Mouse (Mus musculus): Measurements from ENCODE around the gene Zfp69. TPM values are rescaled to one million over a fixed set of nuclear protein-coding genes. Genes with fewer than 3 reads are reported as not detected.

Gene Zfp69
- polyA plus RNA-seq (2015; fragmentation: Nextera tagmentation; extraction: Ambion mirVana), result 7.9 and 8.5 TPM in 2 replicates

DNA sequence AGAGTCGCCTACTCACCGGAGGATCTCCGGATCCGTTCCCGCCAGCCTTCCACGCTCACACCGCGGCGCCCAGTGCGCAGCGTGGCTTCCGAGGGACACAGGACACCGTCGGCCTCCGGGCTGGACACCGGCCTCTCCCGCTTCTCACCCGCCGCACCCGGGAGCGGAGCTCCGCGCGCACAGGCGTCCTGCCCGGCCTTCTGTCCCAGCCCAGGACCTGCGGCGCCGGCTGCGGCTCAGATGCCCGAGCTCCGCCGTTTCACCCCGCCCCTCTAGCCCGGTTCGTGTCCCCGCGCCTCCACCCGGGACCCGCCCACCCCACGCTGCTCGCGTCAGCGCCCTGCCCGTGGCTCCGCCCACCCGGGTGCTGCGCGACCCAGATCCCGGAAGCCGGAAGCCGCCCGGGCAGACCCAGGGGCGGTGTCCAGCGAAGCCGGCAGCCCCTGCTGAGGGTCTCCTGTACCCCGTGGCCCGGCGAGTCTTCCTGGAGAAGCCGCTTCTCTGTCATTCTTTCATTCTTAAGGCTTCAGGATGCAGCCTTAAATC, at the start of gene Zfp69:
Gene Zfp69, minus strand, starts transcription at position 272 of the 546 bp plus-strand sequence.
- H3K9me3 ChIP-seq, result no peaks in the 10 kb centered on the region
- peak within 1 kb of the TSS; percentile 84 for H3K27ac ChIP-seq
- 1% methylated on average over 60 of the region's 60 CpGs for WGBS
- H3K4me1 ChIP-seq, result peaks cover 13% of the 10 kb centered on the region
- ATAC-seq (replicated peaks), result peak; percentile 98
- peak within 1 kb of the TSS; percentile 62 for H3K9ac ChIP-seq
- no peaks in the 10 kb centered on the region for H3K27me3 ChIP-seq (replicated peaks)
- no peaks in the 10 kb centered on the region for H3K36me3 ChIP-seq (replicated peaks)
- H3K4me2 ChIP-seq, result peak within 1 kb of the TSS; percentile 76
- peak within 1 kb of the TSS; percentile 69 for H3K4me3 ChIP-seq

DNA sequence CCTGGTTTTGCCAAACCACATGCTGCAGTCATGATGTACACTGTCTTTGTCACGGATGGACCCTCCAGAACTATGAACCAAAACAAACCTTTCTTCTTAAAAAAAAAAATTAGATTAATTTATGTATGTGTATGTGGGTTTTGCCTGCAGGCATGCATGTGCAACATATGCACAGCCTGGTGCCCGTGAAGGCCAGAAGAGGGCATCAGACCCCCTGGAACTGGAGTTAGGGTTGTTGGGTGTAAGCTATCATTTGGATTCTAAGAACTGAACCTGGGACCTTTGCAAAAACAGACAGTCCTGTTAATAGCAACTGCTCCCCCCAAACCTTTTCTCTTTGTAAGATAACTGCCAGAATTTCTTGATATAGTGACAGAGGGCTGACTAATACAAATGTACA, 49.5 kb upstream of the Zfp69 start:
- Histone ChIP-seq H3K9ac (no peak overlapping the region), H3K27ac (no peak overlapping the region), H3K4me1 (peaks cover 32% of the 10 kb centered on the region), H3K9me3 (no peaks in the 10 kb centered on the region), H3K4me2 (no peak overlapping the region), H3K27me3 (replicated peaks) (no peaks in the 10 kb centered on the region), H3K36me3 (replicated peaks) (no peaks in the 10 kb centered on the region), H3K4me3 (no peak overlapping the region)
- ATAC-seq (replicated peaks), result no peak
- 85% methylated on average over 2 of the region's 2 CpGs for WGBS

DNA sequence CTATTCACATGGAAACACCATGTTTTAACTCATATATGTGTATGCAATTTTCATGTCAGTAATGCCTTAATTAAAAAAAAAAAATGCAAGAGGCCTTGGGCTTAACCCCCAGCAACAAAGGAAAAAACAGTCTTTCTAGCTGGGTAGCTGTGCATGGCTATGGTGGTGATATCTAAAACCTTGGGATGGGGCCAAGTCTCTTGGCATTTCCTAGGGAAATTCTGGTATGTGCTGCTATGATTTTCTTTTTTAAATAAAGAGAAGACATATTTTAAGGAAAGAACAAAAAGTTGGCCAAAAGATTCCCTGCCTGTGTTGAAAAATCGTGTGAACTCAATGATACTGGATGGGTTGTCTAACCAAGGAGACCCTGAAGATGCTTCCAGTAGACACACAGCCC, 44.4 kb upstream of the Zfp69 start:
- Histone ChIP-seq H3K36me3 (replicated peaks) (no peaks in the 10 kb centered on the region), H3K9ac (no peak overlapping the region), H3K27me3 (replicated peaks) (no peaks in the 10 kb centered on the region), H3K27ac (no peak overlapping the region), H3K4me2 (no peak overlapping the region), H3K9me3 (no peaks in the 10 kb centered on the region), H3K4me1 (peaks cover 3% of the 10 kb centered on the region; the same call in 1 of the 2 replicates), H3K4me3 (no peak overlapping the region)
- no peak for ATAC-seq (replicated peaks)
- 90% methylated on average over 1 of the region's 1 CpGs for WGBS

DNA sequence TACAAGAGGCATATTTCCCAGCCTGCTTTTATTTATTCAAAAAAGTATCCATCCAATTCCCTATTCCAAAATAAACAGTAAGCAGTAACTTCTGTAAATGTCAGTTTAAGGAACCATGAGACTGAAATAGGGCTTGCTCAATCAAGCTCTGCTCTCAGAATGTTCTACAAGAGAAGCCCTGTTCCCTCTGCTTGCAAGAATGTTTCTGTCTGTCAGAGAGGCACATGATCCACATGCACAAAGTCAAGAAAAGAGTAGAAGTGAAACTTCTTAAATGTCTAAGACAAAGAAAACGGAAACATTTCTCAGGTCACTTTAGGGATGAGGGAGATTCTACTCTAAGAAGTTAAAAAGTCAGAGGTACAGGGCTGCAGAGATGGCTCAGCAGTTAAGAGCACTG, 41.5 kb upstream of the Zfp69 start:
- WGBS, result 77% methylated on average over 1 of the region's 1 CpGs
- no peak for ATAC-seq (replicated peaks)
- Histone ChIP-seq H3K4me1 (peaks cover 3% of the 10 kb centered on the region; the same call in 1 of the 2 replicates), H3K9ac (no peak overlapping the region), H3K9me3 (no peaks in the 10 kb centered on the region), H3K4me3 (no peak overlapping the region), H3K4me2 (no peak overlapping the region), H3K27ac (no peak overlapping the region), H3K36me3 (replicated peaks) (no peaks in the 10 kb centered on the region), H3K27me3 (replicated peaks) (no peaks in the 10 kb centered on the region)

DNA sequence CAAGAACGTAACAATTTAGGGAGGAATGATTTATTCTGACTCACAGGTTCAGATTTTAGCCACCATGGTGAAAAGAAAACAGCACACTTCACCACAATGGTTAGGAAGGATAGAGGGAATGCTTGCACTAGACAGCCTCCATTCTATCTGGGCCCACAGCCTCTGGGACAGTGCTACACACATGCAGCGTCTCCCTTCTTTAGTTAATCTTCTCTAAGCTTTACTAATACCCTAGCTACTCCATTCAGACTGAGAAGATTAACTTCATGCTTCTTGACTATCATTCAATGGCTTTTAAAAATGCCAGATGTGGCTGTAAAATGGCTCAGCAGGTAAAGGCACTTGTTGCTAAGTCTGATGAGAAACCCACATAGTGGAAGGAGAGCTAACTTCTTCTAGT, 40.8 kb upstream of the Zfp69 start:
- Histone ChIP-seq H3K4me3 (no peak overlapping the region), H3K36me3 (replicated peaks) (no peaks in the 10 kb centered on the region)

DNA sequence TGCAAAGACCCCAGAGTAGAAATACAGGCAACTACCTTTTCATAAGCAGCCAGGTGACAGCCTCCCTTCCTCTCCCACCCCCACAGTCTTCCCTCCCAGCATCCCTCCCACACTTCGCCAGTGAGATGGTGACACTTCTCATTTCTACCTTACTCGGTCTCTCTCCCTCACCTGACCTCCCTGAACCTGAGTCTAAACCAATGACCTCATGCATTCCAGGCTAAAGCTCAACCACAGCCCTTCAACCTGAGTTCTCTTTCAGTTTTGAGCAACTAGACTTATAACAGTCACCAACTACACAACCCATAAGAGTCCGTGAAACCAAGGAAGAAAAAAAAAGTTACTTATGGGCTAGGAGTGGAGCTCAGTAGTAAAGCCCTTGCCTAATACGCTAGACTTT, 35.8 kb upstream of the Zfp69 start:
- Histone ChIP-seq H3K4me3 (no peak overlapping the region), H3K9me3 (no peaks in the 10 kb centered on the region), H3K4me1 (peaks cover 1% of the 10 kb centered on the region; the same call in 1 of the 2 replicates), H3K9ac (no peak overlapping the region), H3K4me2 (no peak overlapping the region), H3K27ac (no peak overlapping the region), H3K36me3 (replicated peaks) (no peaks in the 10 kb centered on the region; the same call in 1 of the 2 replicates), H3K27me3 (replicated peaks) (no peaks in the 10 kb centered on the region)
- 83% methylated on average over 4 of the region's 4 CpGs for WGBS
- ATAC-seq (replicated peaks), result no peak

More for the DNA sequence above, 40.8 kb upstream of the Zfp69 start:
- Histone ChIP-seq H3K4me1 (peaks cover 3% of the 10 kb centered on the region; the same call in 1 of the 2 replicates), H3K9ac (no peak overlapping the region), H3K27ac (no peak overlapping the region), H3K9me3 (no peaks in the 10 kb centered on the region), H3K27me3 (replicated peaks) (no peaks in the 10 kb centered on the region), H3K4me2 (no peak overlapping the region)
- WGBS, result 27% methylated on average over 2 of the region's 2 CpGs
- no peak for ATAC-seq (replicated peaks)

DNA sequence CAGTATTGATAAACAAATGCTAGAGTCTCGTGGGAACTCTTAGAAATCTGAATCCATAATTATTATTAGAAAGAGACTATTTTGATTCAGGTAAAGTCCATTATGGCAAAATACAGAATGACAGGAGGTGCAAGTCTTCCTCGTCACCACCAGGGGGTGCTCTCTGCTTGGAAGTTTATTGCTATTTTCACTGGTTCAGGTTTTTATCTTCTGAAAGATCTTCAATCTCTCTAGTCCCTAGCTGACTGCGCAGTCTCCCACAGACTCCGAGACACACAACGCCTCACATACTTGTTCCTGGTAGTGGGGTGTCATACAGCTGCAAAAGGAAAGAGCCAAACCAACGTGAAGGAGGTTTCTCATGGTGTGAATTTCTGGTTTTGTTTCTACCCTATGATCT, 34.9 kb upstream of the Zfp69 start:
- H3K4me2 ChIP-seq, result no peak overlapping the region
- no peaks in the 10 kb centered on the region for H3K4me1 ChIP-seq
- 22% methylated on average over 6 of the region's 6 CpGs for WGBS
- no peak overlapping the region for H3K9ac ChIP-seq
- H3K9me3 ChIP-seq, result no peaks in the 10 kb centered on the region
- no peak overlapping the region for H3K4me3 ChIP-seq
- H3K27me3 ChIP-seq (replicated peaks), result no peaks in the 10 kb centered on the region
- peak; percentile 86; the same call in 1 of the 2 replicates for ATAC-seq (replicated peaks)
- H3K27ac ChIP-seq, result no peak overlapping the region
- H3K36me3 ChIP-seq (replicated peaks), result no peaks in the 10 kb centered on the region; the same call in 1 of the 2 replicates

DNA sequence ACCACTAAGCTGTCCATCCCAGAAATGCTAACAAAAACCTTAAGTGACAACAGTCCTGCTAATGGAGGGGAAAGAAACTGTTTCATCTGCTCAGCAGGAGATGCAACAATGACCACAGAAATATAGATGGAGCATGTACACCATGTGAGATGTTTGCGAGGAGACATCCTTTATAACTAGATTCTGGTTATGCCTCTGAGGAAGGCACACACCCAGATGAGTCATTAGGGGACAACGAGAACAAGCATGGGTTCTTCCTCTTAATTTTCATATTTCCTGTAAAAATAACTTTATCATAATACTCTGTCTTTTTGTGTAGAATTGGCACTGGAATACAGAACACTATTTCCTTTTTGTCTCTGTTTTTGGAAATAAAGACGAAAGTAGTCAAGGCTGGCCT, 26.7 kb upstream of the Zfp69 start:
- 93% methylated on average over 3 of the region's 3 CpGs for WGBS
- Histone ChIP-seq H3K36me3 (replicated peaks) (peaks cover 15% of the 10 kb centered on the region), H3K4me2 (no peak overlapping the region)

DNA sequence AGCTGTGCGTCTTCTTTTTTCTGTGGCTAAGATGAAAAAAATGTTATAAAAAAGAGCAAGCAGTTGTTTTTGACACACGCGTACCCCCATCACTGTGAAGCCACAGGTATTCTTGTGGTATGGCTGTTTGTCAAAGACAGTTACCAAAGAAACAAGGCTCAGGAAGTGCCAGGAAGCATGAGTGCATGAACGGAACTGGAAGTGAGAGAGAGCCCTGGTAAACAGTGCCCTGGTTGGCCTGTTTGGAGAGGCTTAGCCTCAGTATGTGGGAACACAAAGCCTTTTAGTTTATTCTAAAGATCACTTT, 23.9 kb upstream of the Zfp69 start:
- H3K27ac ChIP-seq, result no peak overlapping the region
- peaks cover 38% of the 10 kb centered on the region for H3K36me3 ChIP-seq (replicated peaks)
- no peak for ATAC-seq (replicated peaks)
- 89% methylated on average over 4 of the region's 4 CpGs for WGBS
- H3K9ac ChIP-seq, result no peak overlapping the region
- no peaks in the 10 kb centered on the region for H3K9me3 ChIP-seq
- no peaks in the 10 kb centered on the region for H3K27me3 ChIP-seq (replicated peaks)
- no peak overlapping the region for H3K4me3 ChIP-seq
- H3K4me1 ChIP-seq, result no peaks in the 10 kb centered on the region
- no peak overlapping the region for H3K4me2 ChIP-seq

More for the DNA sequence above, 26.7 kb upstream of the Zfp69 start:
- no peak for ATAC-seq (replicated peaks)
- Histone ChIP-seq H3K27ac (no peak overlapping the region), H3K27me3 (replicated peaks) (no peaks in the 10 kb centered on the region), H3K4me3 (no peak overlapping the region), H3K9ac (no peak overlapping the region), H3K9me3 (no peaks in the 10 kb centered on the region), H3K4me1 (no peaks in the 10 kb centered on the region)

DNA sequence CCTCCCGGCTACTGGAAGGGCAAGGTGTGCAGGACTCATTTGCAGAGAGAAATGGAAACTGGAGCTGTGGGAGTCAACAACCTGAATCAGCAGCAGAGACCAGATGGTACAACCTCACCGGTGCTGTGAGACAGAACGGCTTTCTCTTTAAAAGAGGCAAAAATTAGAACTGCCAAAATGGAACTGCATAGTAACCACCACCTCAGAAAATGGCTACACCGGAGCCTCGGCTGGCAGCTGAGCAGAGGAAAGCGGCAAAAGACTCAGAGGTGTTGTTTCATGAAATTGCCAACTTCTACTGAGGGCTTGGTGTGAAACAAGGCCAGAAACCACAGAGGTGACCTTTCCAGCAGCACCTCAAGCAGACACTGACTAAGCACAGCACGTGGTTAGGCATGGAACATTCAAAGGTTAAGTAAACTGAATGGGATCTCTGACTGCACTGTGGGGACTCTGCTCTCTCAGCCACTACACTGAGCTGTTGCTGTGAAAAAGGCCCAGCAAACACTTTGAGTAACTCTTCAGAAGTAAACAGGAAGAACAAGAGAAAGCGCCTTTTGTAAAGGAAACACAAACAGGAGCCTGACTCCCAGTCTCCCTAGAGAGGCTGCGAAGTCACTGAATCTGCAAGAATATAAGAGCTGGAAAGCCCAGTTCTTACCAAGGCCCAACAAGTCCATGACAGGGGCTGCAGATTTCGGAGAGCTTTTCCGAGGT, 23.4 kb upstream of the Zfp69 start:
- Histone ChIP-seq H3K36me3 (replicated peaks) (peaks cover 36% of the 10 kb centered on the region; the same call in 1 of the 2 replicates), H3K27ac (no peak overlapping the region), H3K4me3 (no peak overlapping the region), H3K4me2 (no peak overlapping the region), H3K9me3 (no peaks in the 10 kb centered on the region), H3K9ac (no peak overlapping the region), H3K27me3 (replicated peaks) (no peaks in the 10 kb centered on the region), H3K4me1 (no peaks in the 10 kb centered on the region)
- no peak for ATAC-seq (replicated peaks)
- WGBS, result 84% methylated on average over 11 of the region's 11 CpGs

DNA sequence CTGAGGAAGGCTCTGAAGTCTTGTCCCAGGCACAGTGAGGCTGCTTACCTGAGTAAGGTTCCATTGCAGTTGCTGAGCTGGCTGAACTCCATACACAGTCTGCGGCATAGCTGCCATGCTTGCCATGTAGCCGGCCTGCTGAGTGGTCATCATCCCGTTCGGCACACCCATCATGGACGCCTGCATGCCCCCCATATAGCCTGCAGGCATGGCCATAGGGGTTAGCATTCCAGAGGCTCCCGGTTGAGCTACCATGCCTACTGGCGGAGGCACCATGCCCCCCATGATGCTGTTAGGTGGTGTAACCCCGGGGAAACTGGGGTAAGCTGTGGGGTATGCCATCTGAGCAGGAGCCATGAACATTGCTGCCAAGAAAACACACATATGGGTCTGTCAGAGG, 20.3 kb upstream of the Zfp69 start:
- no peak for ATAC-seq (replicated peaks)
- H3K36me3 ChIP-seq (replicated peaks), result peaks cover 41% of the 10 kb centered on the region
- no peaks in the 10 kb centered on the region for H3K27me3 ChIP-seq (replicated peaks)
- no peaks in the 10 kb centered on the region for H3K4me1 ChIP-seq
- no peaks in the 10 kb centered on the region for H3K9me3 ChIP-seq
- no peak overlapping the region for H3K27ac ChIP-seq
- WGBS, result 90% methylated on average over 8 of the region's 8 CpGs
- no peak overlapping the region for H3K4me3 ChIP-seq
- H3K9ac ChIP-seq, result no peak overlapping the region
- H3K4me2 ChIP-seq, result no peak overlapping the region

DNA sequence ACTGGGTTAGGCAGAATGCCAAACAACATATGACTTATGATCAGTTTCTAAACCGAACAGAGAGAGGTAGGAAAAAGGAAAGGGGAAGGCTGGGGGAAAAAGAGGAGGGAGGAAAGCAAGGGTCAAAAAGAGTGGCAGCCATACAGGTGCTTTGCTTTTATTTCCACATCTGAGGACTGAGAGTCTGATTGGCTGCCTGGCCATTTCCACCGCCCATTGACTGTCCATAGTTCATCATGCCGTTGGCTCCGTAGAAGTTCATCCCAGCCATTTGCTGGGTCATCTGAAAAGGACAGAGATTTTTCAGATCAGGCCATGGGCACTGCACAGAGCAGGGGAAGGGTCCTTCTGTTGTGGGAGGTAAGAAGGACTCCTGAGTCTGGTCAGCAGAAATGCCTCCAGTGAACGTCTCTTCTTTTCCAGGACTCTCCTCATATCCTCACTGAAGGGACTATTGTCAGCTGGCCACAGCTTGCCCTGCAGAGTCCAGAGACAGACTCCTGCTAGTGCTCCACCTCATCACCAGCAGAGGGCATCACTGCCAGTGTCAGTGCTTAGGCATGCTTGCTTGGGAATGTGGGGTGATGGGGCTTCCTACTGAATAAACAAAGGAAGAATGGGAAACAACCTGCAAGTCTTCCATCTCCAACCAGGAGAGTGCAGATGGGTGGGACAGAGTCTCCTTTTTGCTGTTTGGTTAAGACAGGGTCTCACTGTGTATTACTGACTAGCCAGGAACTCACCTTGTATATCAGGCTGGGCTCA, 18.1 kb upstream of the Zfp69 start:
- Histone ChIP-seq H3K4me3 (no peak overlapping the region), H3K4me2 (no peak overlapping the region), H3K36me3 (replicated peaks) (peaks cover 41% of the 10 kb centered on the region), H3K4me1 (no peaks in the 10 kb centered on the region), H3K27ac (no peak overlapping the region), H3K27me3 (replicated peaks) (no peaks in the 10 kb centered on the region), H3K9ac (no peak overlapping the region), H3K9me3 (no peaks in the 10 kb centered on the region)
- 0 out of 2 replicates have a peak, but pooled peaks have one; percentile 33 for ATAC-seq (replicated peaks)
- WGBS, result 87% methylated on average over 5 of the region's 5 CpGs

Data from midbrain, embryonic 15.5 days (tissue).